Comparison of ENCODE assay signal across 28 mouse cellular contexts in the genomic region with DNA sequence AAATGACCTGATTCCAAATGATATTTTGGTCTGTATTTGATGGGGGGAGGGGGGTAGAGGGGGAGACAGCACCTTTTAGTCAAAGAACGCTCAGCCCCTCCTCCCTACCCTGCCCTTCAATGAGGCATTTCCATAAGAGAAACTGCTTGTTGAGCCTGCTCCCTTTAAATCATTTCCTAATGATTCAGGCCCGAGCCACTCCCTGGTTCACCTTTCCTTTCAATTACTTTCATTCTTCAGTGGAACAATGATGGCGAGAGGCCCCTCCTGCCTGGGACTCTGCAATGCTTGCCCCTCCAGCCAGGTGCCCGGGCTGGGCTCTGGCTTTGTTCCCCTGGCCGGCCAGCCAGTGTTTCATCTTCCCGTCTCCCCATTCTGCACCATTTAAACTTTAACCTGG.
DNase-seq lines count a peak whose midpoint lies in the region; ATAC-seq and TF ChIP-seq lines count a peak whose summit lies in the region.
"Had no signal": no experiment of that assay in that cellular context is flagged by ENCODE, and none has a peak within 500 bp of the region (broad histone marks: within the 10 kb centered on the region; RNA-seq: fewer than 3 reads in every experiment).

No protein-coding gene starts in this region.

- in situ Hi-C loops in ES-E14 (cut with MboI; ENCODE audit: low sequenced_read_pairs in 2 of 2, unreplicated experiment in 2 of 2), result no loop called here

- ATAC-seq in midbrain, embryonic 15.5 days (replicated peaks), result peak; percentile 74
- ATAC-seq in midbrain, postnatal 0 days (ENCODE audit: low FRiP score), result no peak
- peak; percentile 37; the same call in 1 of the 2 replicates for ATAC-seq in stomach, embryonic 14.5 days (ENCODE audit: insufficient number of reproducible peaks, insufficient read depth, low FRiP score, low read depth)
- no peak for ATAC-seq in stomach, postnatal 0 days (ENCODE audit: low FRiP score, low TSS enrichment)
- ATAC-seq in monocyte, adult 5-6 weeks (replicated peaks; ENCODE audit: insufficient number of reproducible peaks, low FRiP score, low TSS enrichment, poor library complexity, severe bottlenecking), result no peak
- ATAC-seq: forebrain, embryonic 13.5 days; forebrain, embryonic 16.5 days; hindbrain, postnatal 0 days; inflammation-experienced regulatory T-cells, adult 6 months had no signal

- H3K4me3 ChIP-seq in midbrain, embryonic 15.5 days, result no peak overlapping the region
- H3K4me3 ChIP-seq in midbrain, postnatal 0 days (ENCODE audit: low read depth, low read length), result no peak overlapping the region
- no peak overlapping the region for H3K4me3 ChIP-seq in stomach, embryonic 14.5 days (ENCODE audit: low read depth, low read length)
- H3K4me3 ChIP-seq in stomach, postnatal 0 days (ENCODE audit: low read depth, low read length), result no peak overlapping the region
- H3K4me3 ChIP-seq in ES-E14 (ENCODE audit: insufficient read depth in 1 of 2, low read depth in 1 of 2, low read length in 2 of 2, poor library complexity in 1 of 2, severe bottlenecking in 1 of 2), result no peak overlapping the region
- H3K4me3 ChIP-seq: forebrain, embryonic 10.5 days; forebrain, embryonic 13.5 days; heart, adult 2 months; heart, embryonic 10.5 days; heart, embryonic 13.5 days had no signal

- DNase-seq in midbrain, postnatal 0 days (ENCODE audit: low spot score), result no peak
- DNase-seq in stomach, postnatal 0 days (ENCODE audit: low spot score), result no peak
- DNase-seq in ES-E14 (ENCODE audit: low read depth, low spot score), result peak; percentile 37
- DNase-seq in brain, embryonic 14.5 days (ENCODE audit: low read depth), result peak; percentile 22
- no peak for DNase-seq in lung, postnatal 25 days (ENCODE audit: low spot score)
- DNase-seq: adrenal gland, postnatal 10 days; adrenal gland, postnatal 36 days; B cell, adult 2 months; cerebellum, adult 11-12 months; cerebellum, adult 8-10 months; cerebellum, postnatal 10 days; gastrocnemius, postnatal 10 days; gastrocnemius, postnatal 36 days; heart, adult 2 months; heart, postnatal 14 days; heart, postnatal 4 days had no signal

- no peak overlapping the region for H3K9ac ChIP-seq in midbrain, embryonic 15.5 days
- no peak overlapping the region for H3K9ac ChIP-seq in midbrain, postnatal 0 days (replicated peaks; ENCODE audit: low read length, poor library complexity, severe bottlenecking)
- no peak overlapping the region for H3K9ac ChIP-seq in stomach, embryonic 14.5 days (replicated peaks; ENCODE audit: low read depth, low read length)
- H3K9ac ChIP-seq in stomach, postnatal 0 days (ENCODE audit: low read length), result no peak overlapping the region
- H3K9ac ChIP-seq in ES-E14 (ENCODE audit: insufficient read depth, low read depth, low read length, poor library complexity, severe bottlenecking), result no peak overlapping the region
- H3K9ac ChIP-seq: forebrain, embryonic 13.5 days; heart, embryonic 13.5 days; hindbrain, embryonic 14.5 days had no signal

- no peak for TF ChIP-seq POLR2A in brain, embryonic 14.5 days (IDR thresholded peaks at IDR 0.05; ENCODE audit: borderline replicate concordance, extremely low read depth, insufficient read depth, insufficient read length, poor library complexity, severe bottlenecking)

- H3K4me2 ChIP-seq in midbrain, embryonic 15.5 days, result no peak overlapping the region
- no peak overlapping the region for H3K4me2 ChIP-seq in midbrain, postnatal 0 days (ENCODE audit: low read depth, low read length, poor library complexity, severe bottlenecking)
- no peak overlapping the region for H3K4me2 ChIP-seq in stomach, embryonic 14.5 days (replicated peaks; ENCODE audit: low read depth, low read length)
- H3K4me2 ChIP-seq in stomach, postnatal 0 days (replicated peaks; ENCODE audit: low read depth), result no peak overlapping the region
- H3K4me2 ChIP-seq: forebrain, embryonic 13.5 days; heart, embryonic 13.5 days; hindbrain, embryonic 14.5 days had no signal

- H3K4me1 ChIP-seq in midbrain, embryonic 15.5 days, result no peaks in the 10 kb centered on the region
- H3K4me1 ChIP-seq in midbrain, postnatal 0 days (ENCODE audit: insufficient read depth, low read length), result no peaks in the 10 kb centered on the region
- no peaks in the 10 kb centered on the region for H3K4me1 ChIP-seq in stomach, embryonic 14.5 days (ENCODE audit: control insufficient read depth, insufficient read depth, low read length)
- H3K4me1 ChIP-seq in stomach, postnatal 0 days (replicated peaks; ENCODE audit: control insufficient read depth, insufficient read depth), result no peaks in the 10 kb centered on the region
- H3K4me1 ChIP-seq in ES-E14 (ENCODE audit: control insufficient read depth in 2 of 2, insufficient read depth in 2 of 2, low read length in 2 of 2, poor library complexity in 1 of 2), result peaks cover 4 to 28% of the 10 kb centered on the region in 2 experiments; a peak in 3 of 4 replicates

- no peaks in the 10 kb centered on the region for H3K9me3 ChIP-seq in midbrain, embryonic 15.5 days
- no peaks in the 10 kb centered on the region for H3K9me3 ChIP-seq in midbrain, postnatal 0 days (ENCODE audit: low read length)
- no peaks in the 10 kb centered on the region; the same call in 1 of the 2 replicates for H3K9me3 ChIP-seq in stomach, embryonic 14.5 days (ENCODE audit: control insufficient read depth, low read depth, low read length)
- H3K9me3 ChIP-seq in stomach, postnatal 0 days (ENCODE audit: control insufficient read depth, low read length), result 0 out of 2 replicates have a peak, but pooled peaks cover 2% of the 10 kb centered on the region
- H3K9me3 ChIP-seq in ES-E14 (ENCODE audit: control insufficient read depth, insufficient read depth, low read depth, low read length), result no peaks in the 10 kb centered on the region
- H3K9me3 ChIP-seq: forebrain, embryonic 10.5 days; forebrain, embryonic 13.5 days; heart, embryonic 10.5 days had no signal

- no peaks in the 10 kb centered on the region for H3K36me3 ChIP-seq in midbrain, embryonic 15.5 days (replicated peaks)
- no peaks in the 10 kb centered on the region for H3K36me3 ChIP-seq in midbrain, postnatal 0 days (ENCODE audit: insufficient read depth, low read length)
- no peaks in the 10 kb centered on the region for H3K36me3 ChIP-seq in stomach, embryonic 14.5 days (ENCODE audit: control insufficient read depth, insufficient read depth, low read length)
- no peaks in the 10 kb centered on the region for H3K36me3 ChIP-seq in stomach, postnatal 0 days (ENCODE audit: control insufficient read depth, insufficient read depth, low read length)
- no peaks in the 10 kb centered on the region for H3K36me3 ChIP-seq in ES-E14 (ENCODE audit: control insufficient read depth, insufficient read depth, low read length, poor library complexity, severe bottlenecking)
- H3K36me3 ChIP-seq: forebrain, embryonic 10.5 days; heart, embryonic 10.5 days; heart, embryonic 13.5 days had no signal

- H3K27me3 ChIP-seq in midbrain, embryonic 15.5 days (replicated peaks), result no peaks in the 10 kb centered on the region
- no peaks in the 10 kb centered on the region for H3K27me3 ChIP-seq in midbrain, postnatal 0 days (ENCODE audit: insufficient read depth, low read length)
- no peaks in the 10 kb centered on the region for H3K27me3 ChIP-seq in stomach, embryonic 14.5 days (ENCODE audit: control insufficient read depth, insufficient read depth, low read length)
- H3K27me3 ChIP-seq in stomach, postnatal 0 days (ENCODE audit: control insufficient read depth, insufficient read depth, low read length), result no peaks in the 10 kb centered on the region
- H3K27me3 ChIP-seq: CH12.LX; forebrain, embryonic 13.5 days; heart, embryonic 13.5 days had no signal

- H3K27ac ChIP-seq in midbrain, embryonic 15.5 days, result no peak overlapping the region
- no peak overlapping the region for H3K27ac ChIP-seq in midbrain, postnatal 0 days (ENCODE audit: low read depth, low read length)
- no peak overlapping the region for H3K27ac ChIP-seq in stomach, embryonic 14.5 days (ENCODE audit: low read length)
- H3K27ac ChIP-seq in stomach, postnatal 0 days (replicated peaks), result no peak overlapping the region
- peak overlapping the region; percentile 57; the same call in 1 of the 2 replicates for H3K27ac ChIP-seq in ES-E14 (ENCODE audit: insufficient read depth, low read depth, low read length, poor library complexity, severe bottlenecking)
- H3K27ac ChIP-seq: forebrain, embryonic 10.5 days; forebrain, embryonic 13.5 days; heart, adult 2 months; heart, embryonic 10.5 days; heart, embryonic 13.5 days; hindbrain, embryonic 14.5 days; hindbrain, postnatal 0 days had no signal

- 48% methylated on average over 6 of the region's 6 CpGs for WGBS in midbrain, embryonic 15.5 days
- WGBS in midbrain, postnatal 0 days, result 48% methylated on average over 6 of the region's 6 CpGs
- 42% methylated on average over 6 of the region's 6 CpGs for WGBS in stomach, embryonic 14.5 days
- 30% methylated on average over 6 of the region's 6 CpGs for WGBS in stomach, postnatal 0 days

- TF ChIP-seq CTCF in midbrain, postnatal 0 days (IDR thresholded peaks at IDR 0.05), result no peak
- no peak for TF ChIP-seq CTCF in stomach, postnatal 0 days (IDR thresholded peaks at IDR 0.05; ENCODE audit: low read depth)
- no peak for TF ChIP-seq CTCF in brain, embryonic 14.5 days (IDR thresholded peaks at IDR 0.05; ENCODE audit: borderline replicate concordance, extremely low read depth, insufficient read depth, insufficient read length)

- no peak for TF ChIP-seq EP300 in stomach, postnatal 0 days (optimal IDR thresholded peaks at IDR 0.05)

TF ChIP-seq in ES-E14, 5 proteins besides CTCF, POLR2A, EP300 and RAD21:
- TF ChIP-seq ZNF384 (IDR thresholded peaks at IDR 0.05; ENCODE audit: low read depth, low read length) (no peak), MAFK (IDR thresholded peaks at IDR 0.05; ENCODE audit: insufficient read depth, low read depth, low read length) (no peak), ZC3H11A (IDR thresholded peaks at IDR 0.05; ENCODE audit: borderline replicate concordance, low read depth, low read length) (no peak), HCFC1 (IDR thresholded peaks at IDR 0.05; ENCODE audit: borderline replicate concordance, insufficient read depth, low read length) (no peak), CHD2 (IDR thresholded peaks at IDR 0.05; ENCODE audit: low read depth, low read length) (no peak)

Comparison
In these comparisons a context has a peak if more than half of its experiments do, and no peak if none do; other contexts are left out.
1. ATAC-seq: peak in midbrain, embryonic 15.5 days (single experiment) and stomach, embryonic 14.5 days (single experiment); none in midbrain, postnatal 0 days (single experiment), stomach, postnatal 0 days (single experiment) and monocyte, adult 5-6 weeks (single experiment).
2. DNase-seq: peak in ES-E14 (single experiment) and brain, embryonic 14.5 days (single experiment); none in midbrain, postnatal 0 days (single experiment), stomach, postnatal 0 days (single experiment) and lung, postnatal 25 days (single experiment).